Mouse (Mus musculus) mature B cell (primary cell): ENCODE results near the gene Atxn1.

Source experiments
- in situ Hi-C: fragments of 300-500 bp; cut with MboI; formaldehyde crosslinking; loops from 2 replicates; pipeline ENCODE4 v1.14.3; 2019

The Atxn1 gene

DNA sequence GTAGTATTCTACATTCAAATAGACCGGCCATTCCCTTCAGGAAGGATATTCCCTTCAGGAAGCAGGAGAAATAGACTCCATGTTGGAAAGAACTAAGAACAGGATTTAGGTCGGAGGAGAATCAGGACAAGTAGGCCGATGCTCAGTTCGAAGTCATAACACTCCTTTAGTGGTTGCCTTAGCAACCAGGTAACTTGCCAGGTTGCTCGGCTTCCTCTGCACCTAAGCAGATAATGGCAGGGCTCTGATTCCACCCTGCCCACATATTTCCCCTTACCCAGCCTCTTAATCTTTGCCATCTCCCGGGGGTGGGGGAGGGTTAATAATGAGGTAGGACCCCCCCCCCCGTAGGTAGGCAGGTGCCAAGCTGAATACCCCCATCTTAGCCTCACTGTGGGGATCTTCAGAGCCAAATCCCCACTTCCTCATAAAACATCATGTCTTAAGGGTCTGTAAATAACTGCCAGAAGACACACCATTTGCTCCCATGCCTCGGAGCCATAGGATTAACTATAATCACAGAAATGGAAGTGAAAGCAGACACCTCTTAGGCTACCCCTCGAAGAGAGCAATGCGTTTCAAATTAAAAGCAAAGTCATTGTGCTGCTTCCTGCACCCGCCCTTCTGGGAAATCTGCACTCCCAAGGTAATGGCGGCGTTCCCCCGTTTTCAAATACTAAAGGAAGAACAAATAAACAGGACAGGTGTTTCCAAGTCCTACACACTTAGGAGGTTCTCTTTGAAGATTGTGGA is 240.1 kb downstream of the Atxn1 start:
- in situ Hi-C loops: no loop called here

DNA sequence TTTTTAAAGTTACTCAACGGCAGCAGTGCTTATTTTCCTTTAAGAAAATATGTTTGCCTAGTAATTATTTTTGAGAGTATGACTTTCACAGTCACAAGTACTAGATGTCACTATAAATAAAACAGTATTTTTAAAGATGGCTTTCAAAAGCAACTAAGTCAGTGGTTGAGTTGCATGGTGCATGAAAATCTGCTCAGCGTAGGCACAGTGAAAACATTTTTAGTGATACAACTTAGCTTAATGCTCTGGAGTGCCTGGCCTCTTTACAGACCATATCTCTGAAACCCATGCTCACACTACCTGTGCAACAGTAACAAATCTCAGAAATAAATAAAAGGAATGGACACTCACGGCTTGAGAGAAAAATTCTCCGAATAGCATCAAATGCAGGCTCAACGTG is 241.9 kb downstream of the Atxn1 start:
- in situ Hi-C loops: no loop called here

DNA sequence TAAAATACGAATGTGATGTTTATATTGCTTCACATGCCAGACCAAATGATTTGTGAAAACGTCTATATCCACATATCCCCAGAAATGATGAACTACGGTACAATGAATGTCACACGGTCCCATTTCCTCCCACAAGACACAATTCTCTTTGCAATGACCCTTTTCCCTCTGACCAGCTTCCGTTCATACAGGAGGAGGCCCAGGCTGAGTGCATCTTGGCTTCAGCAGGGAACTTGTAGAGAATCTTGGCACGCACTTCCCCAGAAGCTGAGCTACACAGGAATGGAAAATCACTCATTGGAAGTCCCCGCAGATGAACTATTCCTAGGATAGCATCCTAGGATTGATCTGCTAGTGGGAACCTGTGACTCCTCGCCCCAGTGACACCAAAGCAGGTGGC is 243.2 kb downstream of the Atxn1 start:
- in situ Hi-C loops: no loop called here

DNA sequence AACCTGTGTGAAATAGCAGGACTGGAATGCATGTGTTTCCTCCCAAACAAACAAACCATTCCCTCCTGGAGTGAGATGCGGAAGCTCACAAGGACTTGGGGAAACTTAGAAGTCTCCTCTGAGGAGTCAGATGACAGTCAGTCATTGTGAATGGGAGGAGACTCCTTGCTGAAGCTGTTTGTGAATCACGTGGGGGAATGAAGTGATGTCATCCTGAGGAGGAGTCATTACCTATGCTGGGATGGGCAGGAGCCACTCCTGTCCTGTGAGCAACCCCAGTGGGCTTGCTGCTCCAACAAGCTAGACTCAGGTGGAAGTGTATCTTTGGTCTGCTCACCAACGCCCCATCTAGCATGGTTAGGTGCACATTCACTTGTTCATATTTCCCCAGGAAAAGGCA is 246.0 kb downstream of the Atxn1 start:
- in situ Hi-C loops: no loop called here

DNA sequence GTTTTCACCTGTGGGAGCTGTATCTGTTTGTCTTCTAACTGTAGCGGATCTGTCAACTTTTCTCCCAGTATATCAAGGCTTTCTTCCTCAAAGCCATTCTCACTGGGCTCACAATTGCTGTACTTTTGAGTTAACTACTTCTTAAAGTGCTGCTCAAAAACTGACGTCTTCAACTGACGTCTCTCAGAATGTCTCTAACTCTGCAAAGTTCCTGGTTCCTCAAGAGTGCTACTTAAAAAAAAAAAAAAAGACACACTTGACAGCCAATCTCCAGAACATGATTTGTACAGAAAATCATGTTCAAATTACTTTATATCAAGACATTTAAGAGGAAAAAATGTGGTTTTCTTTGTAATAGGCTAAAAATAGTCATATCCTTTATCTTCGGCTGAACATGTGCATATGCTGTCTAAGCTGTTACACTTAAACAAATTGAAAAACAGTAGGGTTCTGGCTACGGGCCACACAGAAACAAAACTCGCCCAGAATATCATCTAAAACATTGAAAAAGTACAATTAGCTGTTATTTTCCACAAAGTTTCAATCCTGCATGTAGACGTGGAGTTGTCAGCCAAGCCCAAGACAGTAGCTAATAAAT is 249.1 kb downstream of the Atxn1 start:
- in situ Hi-C loops: no loop called here

DNA sequence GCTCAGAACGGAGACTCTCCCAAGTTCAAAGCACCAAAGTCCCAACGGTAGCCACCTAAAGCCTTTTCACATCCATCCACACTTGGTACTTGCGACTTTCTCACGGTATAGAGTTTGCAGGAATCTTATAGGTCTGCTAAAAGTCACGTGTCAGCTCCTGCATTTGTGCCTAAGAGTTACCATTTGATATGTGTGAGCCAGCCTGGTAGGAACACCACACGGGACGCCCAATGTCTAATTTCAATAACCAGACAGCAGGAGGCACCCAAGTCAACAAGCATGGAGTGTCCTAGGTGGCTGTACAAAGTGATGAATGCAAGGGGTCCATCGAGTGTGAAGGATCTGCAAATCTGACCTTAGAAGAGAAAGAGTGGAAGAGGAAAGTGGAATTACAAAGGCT is 254.8 kb downstream of the Atxn1 start:
- in situ Hi-C loops: no loop called here

DNA sequence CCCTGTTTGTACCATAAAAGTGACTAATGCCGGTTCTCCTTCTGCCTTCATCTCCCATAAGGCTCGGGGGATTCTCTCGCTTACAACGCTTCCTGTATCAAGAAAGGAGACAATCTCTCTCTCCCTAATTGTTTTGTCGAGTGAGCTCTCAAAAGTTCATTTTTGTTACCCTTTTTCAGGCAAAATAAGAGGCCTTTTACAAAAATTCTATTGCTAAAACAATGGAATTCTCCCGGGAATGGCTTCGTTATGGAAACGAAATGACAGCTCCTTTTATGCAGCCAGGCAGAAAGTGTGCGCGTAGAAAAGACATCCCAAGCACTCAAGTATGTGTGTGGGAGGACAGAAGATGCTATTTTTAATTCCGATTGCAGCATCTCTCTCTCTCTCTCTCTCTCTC is 255.4 kb downstream of the Atxn1 start:
- in situ Hi-C loops: no loop called here

DNA sequence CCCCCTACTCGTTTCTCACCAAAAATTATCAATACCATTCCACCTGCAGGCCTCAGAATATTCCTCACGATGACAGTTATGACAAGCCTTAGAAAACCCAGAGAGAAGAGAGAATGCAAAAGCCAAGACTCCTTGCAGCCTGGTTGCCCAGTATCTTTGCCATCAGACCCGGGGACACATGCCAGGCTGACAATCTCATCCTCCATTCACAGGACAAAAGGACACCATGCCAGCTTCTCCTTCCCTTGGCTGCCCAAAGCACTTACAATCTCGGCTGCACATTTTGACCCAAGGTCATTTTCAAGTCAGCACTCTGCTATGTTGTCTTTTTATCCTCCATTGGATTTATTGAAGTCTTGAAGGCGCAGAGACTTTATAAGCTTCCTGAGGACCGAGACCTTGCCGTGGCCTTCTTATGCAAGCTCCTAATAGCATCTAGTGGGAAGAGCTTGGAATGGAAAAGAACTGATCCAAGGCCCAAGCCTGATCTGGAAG is 263.5 kb downstream of the Atxn1 start:
- in situ Hi-C loops: no loop called here

DNA sequence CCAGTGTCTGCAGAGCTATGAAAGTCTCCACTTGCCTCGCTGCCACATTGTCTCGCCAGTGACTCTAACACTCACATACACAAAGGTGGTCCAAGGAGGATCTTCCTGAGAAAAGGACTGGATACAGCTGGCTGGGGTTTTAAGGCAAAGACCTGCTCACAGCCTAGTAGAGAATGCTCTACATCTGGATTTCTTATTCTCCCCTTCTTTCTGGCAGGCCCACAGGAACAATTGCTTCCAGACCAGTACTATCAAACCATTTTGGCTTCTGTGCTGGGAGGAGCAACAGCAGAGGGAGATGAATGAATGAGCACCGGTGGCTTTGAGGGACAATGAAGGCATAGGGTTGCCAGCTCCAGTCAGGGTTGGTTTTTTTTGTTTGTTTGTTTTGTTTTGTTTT is 265.8 kb downstream of the Atxn1 start:
- in situ Hi-C loops: no loop called here

DNA sequence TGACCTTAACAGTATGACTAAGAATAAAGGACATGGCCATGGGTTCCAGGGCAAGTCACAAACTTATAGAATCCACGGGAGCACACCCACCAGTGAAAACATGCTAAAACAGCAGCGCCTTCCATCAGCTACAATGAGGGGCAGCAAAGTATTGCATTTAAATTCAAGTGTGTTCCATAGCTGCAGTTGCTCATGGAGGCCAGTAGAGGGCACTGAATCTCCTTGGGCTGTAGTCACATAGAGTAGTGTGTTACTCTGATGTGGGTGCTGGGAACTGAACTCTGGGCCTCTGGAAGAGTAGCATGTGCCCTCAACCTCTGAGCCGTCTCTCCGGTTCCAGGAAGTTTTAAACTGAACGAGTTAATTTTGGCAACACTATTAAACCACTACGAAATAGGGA is 268.8 kb downstream of the Atxn1 start:
- in situ Hi-C loops: no loop called here

DNA sequence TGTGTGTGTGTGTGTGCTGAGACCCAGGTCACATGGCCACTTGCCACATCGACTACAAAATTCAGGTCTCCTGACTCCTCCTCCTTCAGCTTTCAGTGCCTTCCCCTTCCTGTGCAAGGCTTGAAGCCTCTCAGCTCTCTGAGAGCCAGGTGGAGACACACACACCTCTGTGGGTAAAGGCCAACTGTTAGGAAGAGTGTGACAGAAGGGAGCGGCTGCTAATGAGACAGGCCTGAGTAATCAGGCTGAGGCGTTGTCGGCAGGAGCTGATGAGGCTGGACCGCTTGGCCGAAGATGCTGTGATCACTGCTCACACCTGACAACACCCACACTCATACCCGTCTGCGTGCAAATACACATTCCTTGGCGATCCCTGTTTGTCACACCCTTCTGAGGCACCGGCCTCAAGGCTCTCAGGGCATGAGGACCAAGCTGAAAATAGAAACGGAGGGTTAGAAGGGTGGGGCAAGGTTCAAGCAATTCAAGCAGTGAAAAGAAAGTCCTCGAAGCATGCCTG is 269.8 kb downstream of the Atxn1 start:
- in situ Hi-C loops: no loop called here

DNA sequence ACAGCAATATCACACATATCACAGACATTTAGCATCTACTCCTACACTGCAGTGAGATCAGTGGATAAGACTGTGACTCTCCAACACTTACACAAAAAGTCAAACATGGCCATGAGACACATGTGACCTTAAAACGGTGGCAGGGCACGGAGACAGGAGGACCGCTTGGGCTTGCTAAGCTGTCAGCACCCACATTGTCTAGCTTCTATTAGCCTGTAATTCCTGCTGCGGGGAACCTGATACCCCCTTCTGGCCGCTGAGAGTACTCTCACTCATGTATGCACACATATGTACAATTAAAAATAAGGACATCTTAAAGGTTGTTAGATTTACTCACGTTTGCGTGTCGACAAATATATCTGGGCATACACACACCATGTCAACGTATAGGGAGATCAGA is 270.9 kb downstream of the Atxn1 start:
- in situ Hi-C loops: no loop called here

DNA sequence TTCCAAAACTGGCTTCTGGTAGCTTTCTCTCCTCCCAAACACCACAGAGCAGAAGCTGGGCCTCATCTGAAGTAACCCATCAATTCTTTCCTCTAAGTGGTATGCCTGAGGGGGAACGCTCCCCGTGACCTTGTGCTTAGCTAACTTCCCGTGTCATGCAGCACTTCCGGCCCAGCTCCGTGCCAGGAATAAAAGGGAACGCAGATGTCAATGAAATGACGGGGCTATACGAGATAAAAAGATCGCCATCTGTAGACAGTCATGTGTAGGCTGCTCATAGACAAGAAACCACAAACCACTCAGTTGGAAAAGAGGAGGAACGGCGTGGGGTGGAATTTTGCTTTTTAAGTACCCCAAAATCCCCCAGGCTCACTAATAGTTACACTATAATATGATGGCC is 271.3 kb downstream of the Atxn1 start:
- in situ Hi-C loops: no loop called here

DNA sequence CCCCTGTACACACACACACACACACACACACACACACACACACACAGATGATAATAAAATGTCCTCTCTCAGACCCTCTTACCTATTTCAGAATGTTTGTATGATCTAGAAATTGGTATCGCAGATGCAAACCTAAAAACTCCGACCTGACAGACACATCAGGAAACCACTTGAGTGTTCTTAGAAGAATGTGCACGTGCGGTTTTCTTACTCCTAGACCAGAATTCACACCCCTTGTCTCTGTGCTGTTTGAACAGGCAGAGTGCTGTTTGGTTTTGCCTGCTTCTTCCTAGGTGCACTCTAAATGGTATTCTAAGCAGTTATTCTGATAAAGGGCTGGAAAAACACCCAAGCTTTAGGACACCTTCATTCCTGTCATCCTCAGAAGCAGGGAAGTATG is 271.7 kb downstream of the Atxn1 start:
- in situ Hi-C loops: no loop called here

DNA sequence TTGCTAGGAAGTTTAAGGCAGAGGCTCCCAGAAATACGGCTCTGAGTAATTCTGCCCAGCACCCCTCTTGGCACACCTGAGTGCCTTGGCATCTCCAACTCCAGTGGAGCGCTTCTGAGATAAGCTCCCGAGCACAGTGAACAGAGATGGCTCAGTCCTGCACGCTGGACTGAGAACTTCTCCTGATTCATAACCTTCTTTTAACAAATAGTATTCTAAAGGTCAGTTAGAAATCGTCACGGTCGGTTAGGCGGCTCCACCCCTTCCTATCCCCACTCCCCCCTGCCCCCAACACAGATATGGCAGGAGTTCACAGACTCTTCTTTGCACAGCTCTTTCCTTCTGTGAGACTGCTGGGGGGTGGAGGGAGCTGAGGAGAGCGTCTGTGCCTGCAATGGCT is 272.4 kb downstream of the Atxn1 start:
- in situ Hi-C loops: no loop called here

DNA sequence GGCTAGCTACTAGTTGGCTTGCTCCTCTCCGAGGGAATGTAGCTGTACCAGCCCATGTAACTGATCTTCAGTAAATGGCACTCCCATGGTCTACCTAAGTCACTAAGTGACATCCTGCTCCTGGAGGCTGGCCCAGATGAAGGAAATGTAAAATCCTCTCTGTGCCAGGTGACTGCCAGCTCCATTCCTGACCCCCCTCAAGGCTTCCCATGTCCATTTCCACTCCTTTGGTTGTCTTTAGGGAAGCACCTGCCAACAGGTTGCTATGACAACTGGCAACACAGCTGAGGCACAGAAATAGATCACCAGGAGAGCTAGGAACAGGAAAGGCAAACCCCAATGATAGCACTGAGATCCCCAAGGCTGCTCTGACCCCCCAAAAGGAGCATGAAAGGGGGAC is 274.4 kb downstream of the Atxn1 start:
- in situ Hi-C loops: no loop called here

DNA sequence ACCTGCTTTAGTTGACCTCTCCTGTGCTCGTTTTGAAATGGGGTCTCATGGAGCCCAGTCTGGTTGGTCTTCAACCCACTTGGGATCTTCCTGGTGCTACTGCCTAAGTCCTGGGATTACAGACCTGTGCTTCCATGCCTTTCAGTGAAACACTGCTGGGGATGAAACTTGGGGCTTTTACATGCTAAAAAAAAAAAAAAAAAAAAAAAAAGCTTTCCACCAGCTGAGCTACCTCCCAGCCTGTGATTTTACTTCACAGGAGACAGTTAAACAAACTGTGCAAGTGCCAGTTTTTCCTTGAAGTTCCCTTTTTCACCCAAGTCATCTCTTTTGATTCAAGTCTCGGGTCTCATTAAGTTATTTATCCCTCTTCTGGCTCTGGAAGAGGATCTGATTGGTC is 275.9 kb downstream of the Atxn1 start:
- in situ Hi-C loops: no loop called here

DNA sequence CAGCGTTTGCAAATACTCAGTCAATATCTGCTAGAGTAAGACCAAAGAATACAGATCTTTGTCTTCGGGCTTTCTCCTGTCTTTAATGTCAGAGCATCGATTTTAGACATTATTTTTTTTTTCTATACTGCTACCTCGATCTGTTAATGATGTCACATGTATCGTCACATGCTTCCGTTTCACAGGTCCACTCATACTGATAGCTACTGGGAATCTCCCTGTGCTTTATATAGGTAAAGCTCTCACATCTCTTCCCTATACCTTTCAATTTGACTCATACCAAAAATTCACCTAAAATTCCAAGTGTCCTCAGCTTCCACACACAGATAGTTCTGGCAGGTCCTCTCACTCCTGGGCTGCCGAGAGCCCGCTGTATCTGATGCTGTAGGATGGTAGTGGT is 277.2 kb downstream of the Atxn1 start:
- in situ Hi-C loops: no loop called here

DNA sequence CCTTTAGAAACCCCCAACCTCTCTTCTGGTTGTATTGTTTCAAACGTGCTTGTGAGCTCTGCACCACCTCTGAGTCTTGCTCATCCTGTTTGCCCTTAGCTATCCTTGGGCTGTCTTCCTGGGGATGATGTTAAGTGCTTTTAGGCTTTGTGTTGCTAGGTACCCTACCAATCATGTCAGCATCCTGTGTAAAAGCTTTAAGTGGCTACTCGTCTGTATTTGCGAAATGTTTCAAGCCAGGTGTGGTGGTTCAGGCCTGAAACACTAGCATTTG is 278.6 kb downstream of the Atxn1 start:
- in situ Hi-C loops: no loop called here

DNA sequence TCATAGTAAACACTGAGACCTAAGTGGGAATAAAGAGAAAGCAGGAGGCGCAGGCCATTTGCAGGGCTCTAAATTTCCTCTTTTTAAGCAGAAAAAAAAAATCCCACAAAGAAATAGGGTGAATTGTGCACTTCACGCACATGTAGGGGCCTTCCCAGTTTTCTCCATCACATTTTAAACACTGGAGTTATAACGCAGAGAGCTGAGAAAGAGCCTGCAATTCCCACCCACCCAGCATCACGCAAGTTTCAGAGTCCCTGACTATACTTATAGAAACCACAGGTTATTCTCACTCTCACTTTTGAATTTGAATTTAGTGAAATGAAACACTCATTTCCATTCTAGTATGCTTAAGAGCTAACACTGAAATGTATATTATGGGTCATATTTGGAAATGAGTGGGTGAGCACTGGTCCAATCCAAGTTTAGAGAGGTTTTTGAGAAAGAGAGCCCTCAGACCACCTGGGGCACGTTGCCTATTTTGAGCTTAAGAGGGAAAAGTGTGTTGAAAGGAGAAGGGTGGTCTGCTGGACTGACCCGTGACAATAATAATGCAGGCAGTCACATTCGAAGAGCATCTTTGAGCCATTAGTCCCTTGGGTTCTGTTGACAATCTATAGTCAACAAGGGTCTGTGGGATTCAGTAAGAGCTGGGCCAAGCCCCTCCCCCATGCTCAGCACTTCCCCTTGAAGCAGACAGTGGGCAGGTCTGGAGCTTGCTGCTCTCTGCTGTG is 279.1 kb downstream of the Atxn1 start:
- in situ Hi-C loops: no loop called here

DNA sequence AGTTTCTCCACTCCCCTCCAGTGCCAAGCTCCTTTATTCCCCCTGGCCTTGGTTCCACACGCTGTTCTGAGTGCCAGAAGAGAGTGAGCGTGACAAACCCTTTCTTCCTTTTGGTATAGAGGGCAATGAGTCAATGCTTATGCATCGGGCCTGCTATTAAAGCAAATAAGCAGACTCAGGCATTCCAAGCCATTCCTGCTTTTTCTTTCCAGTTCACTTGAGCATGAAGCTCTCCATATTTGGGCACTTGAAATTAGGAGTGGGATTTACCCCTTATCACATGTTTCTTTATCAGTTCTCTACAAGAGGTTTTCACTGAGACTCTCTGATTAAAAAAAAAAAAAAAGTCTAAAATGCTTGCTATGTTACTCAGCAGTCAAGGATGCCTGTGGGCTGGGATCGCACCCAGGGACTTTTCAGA is 279.9 kb downstream of the Atxn1 start:
- in situ Hi-C loops: no loop called here

DNA sequence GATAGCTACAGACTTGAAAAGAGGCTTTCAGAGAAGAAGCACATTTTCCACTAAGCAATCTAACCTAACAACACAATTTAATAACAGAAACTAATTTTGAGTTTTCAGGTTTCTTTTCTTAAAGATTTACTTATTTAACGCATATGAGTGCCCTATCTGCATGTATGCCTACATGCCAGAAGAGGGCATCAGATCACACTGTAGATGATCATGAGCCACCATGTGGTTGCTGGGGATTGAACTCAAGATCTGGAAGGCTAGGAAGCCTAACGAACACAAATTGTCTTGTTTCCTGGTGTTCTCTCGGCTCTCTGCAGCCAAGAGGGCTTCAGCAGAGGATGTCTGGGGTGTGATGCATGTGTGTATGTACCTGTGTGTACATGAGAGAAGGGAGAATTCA is 280.8 kb downstream of the Atxn1 start:
- in situ Hi-C loops: no loop called here

DNA sequence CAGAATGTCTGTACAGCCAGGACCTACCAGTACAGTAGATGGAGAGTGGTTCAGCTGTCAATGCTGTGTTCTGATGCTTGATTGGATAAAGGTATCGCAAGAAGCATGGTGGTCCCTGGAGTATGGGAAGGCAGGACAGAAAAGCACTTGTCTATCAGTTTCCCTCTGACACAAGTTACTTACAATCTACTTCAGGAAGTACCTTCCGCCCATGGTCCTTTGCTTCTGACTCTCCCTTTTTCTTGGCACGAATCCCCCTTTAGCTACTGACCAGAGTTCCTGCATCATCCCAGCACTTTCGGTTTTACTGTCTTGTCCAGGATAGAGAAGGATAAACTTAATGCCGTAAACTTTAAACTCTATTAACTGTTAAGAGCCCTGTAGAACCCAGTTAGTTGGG is 283.6 kb downstream of the Atxn1 start:
- in situ Hi-C loops: no loop called here
